Mouse (Mus musculus) cortical plate, adult 2 months (tissue): ENCODE measurements around the gene Ago4.

Source experiments
- CTCF ChIP-seq: fragments of 200-500 bp; IDR thresholded peaks from 2 replicates; pipeline ENCODE4 v1.5.1; 2011; ENCODE audit warnings: mild to moderate bottlenecking, control low read depth, low read length; ENCODE audit not compliant: insufficient read depth; ENCODE audit errors: extremely low read depth
- POLR2A ChIP-seq: fragments of 200-500 bp; IDR thresholded peaks from 2 replicates; pipeline ENCODE4 v1.6.1; 2011; ENCODE audit warnings: mild to moderate bottlenecking, low read length, control low read depth; ENCODE audit not compliant: insufficient read depth; ENCODE audit errors: extremely low read depth

DNA sequence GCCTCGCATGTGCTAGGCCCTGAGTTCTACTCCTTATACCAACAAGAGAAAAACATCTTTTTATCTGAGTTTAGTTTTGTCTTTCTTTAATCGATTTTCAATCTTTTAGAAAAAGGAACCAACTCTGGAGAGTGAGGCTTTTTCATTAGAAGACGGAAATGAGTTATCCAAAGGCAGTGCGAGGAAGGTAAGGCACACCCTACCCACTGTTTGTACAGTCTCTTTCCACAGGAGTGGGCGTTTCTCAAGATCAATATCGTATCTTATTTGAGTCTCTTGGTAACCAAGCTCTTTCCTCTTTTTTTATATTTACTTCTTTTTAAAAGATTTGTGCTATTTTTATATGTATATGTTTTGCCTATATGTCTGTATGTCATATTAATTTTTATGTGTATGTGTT, 30.5 kb upstream of the Ago4 start:
- TF ChIP-seq CTCF = no peak
- TF ChIP-seq POLR2A = no peak
